Mouse (Mus musculus) left cerebral cortex, postnatal 4 days (tissue): Measurements from ENCODE around the gene Slco3a1. TPM values are rescaled to one million over a fixed set of nuclear protein-coding genes. Genes with fewer than 3 reads are reported as not detected.

Source experiments
- DNase-seq: peaks from one replicate; pipeline ENCODE4 v3.0.0-alpha.2; 2022
- intact Hi-C: fragments of 180-260 bp; cut with DNase I; formaldehyde crosslinking; loops from one replicate; pipeline ENCODE4 v1.15.1; 2025
- total RNA-seq, 2 experiments: library from RNA; stranded (reverse); gene quantifications; 2 replicates each; pipeline ENCODE4 v1.2.3; 2021

The Slco3a1 gene
- total RNA-seq, 2 experiments from 2014 or later, result 75.0 to 77.0 TPM

DNA sequence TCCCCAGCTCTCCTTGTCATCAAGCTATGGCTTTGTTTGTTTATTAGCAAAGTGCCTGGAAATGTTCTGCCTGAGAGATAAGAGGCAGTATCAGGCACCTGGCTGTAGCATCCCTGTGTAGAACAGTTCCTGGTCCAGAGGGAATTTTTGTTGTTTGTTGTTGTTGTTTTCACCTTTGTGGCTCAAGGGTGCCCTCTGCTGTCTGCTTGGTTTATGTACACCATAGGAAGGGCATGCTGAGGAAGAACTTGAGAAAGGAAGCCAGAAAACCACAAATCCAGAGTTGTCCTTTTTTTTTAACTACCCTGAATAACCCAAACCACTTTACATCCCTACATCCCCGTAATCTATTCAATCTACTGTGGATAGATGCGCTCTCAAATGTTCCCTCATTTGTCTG is 191.1 kb downstream of the Slco3a1 start:
- DNase-seq, result no peak
- intact Hi-C loops, result no loop called here

DNA sequence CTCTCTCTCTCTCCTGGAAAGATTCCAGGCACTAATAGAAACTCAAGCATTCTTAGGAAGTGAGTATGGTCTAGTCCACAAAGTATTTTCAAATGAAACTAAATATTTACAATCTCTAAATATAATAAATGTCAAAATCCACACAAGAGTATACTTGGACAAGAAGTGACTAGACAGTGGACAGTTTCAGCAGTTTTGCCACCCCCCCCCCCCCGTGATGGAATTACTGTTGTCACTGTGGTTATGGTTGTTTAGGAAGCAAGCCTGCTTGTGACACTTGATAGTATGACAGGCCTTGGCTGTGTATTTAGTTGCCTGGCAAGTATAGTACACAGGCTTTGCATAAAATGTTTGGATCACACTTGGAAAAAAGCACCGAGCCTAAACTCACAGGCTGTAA is 192.9 kb downstream of the Slco3a1 start:
- intact Hi-C loops, result no loop called here
- no peak for DNase-seq

DNA sequence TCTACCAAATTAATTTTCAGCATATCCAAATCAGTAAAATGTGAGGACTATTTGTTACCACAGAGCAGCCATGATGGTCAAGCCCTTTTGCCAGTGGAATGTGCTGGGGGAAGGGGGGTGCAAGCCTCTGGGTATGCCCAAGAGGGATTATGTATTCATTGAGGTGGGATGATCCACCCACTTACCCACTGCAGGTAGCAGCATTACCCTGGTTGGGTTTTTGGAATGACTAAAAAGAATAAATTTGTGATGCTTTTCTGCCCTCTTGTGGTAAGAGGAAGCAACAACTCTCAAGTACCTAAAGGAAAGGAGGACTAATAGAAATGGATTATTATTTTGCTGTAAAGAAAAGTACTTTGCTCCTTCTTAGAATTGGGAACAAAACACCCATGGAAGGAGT is 197.6 kb downstream of the Slco3a1 start:
- intact Hi-C loops, result loop anchor here (2.0 to 10.0 kb wide), 2 partner anchors 342 to 702 kb away; partner anchors contain the start of gene St8sia2
- no peak for DNase-seq

GRCm38 (mm10) chr7:74354527-74355256 is 199.9 kb downstream of the Slco3a1 start:
- no peak for DNase-seq
- intact Hi-C loops, result loop anchor here (10.0 kb wide), 1 partner anchor 340 kb away; the partner anchor contains the start of gene St8sia2

GRCm38 (mm10) chr7:74353707-74354468 is 200.7 kb downstream of the Slco3a1 start:
- no peak for DNase-seq
- intact Hi-C loops, result loop anchor here (10.0 kb wide), 1 partner anchor 339 kb away; the partner anchor contains the start of gene St8sia2

GRCm38 (mm10) chr7:74353240-74353639 is 201.3 kb downstream of the Slco3a1 start:
- DNase-seq, result no peak
- intact Hi-C loops, result loop anchor here (10.0 kb wide), 1 partner anchor 338 kb away; the partner anchor contains the start of gene St8sia2

- intact Hi-C loops, result no loop called here
- DNase-seq, result no peak
Observed at GRCm38 (mm10) chr7:74348318-74348890, 206.2 kb downstream of the Slco3a1 start.

GRCm38 (mm10) chr7:74347026-74347425 is 207.6 kb downstream of the Slco3a1 start:
- intact Hi-C loops, result no loop called here
- no peak for DNase-seq

- no peak for DNase-seq
- intact Hi-C loops, result no loop called here
Observed at GRCm38 (mm10) chr7:74346451-74346850, 208.1 kb downstream of the Slco3a1 start.

DNA sequence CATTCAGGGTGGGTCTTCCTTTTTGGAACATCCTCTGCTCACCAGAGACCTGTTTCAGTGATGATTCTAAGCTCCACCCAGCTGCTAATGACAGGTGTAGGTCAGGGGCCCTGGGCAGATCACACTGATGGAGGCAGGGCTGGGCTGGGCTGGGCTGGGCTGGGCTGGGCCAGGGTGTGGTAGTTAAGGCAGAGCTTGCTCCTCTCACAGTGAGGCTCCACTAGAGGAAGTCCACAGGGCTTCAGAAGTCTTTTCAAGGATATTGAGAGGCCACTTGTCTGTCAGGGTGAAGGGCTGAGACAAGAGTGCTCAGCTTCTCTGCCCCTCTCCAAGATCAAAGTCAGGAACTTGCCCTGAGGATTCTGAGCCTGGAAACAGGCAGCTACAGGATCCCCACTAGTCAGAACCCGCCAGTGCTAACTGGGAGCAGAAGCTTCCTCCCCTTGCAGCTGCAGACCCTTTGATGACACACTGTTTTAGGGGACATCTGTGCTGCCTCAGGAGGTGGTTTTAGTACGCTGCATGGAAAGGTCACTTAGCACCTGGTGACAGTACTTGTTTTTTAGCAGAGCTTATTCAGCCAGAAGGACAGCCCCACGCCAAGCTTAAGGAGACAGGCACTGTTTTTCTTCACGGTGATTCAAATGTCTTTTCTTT is 213.3 kb downstream of the Slco3a1 start:
- intact Hi-C loops, result no loop called here
- DNase-seq, result no peak

DNA sequence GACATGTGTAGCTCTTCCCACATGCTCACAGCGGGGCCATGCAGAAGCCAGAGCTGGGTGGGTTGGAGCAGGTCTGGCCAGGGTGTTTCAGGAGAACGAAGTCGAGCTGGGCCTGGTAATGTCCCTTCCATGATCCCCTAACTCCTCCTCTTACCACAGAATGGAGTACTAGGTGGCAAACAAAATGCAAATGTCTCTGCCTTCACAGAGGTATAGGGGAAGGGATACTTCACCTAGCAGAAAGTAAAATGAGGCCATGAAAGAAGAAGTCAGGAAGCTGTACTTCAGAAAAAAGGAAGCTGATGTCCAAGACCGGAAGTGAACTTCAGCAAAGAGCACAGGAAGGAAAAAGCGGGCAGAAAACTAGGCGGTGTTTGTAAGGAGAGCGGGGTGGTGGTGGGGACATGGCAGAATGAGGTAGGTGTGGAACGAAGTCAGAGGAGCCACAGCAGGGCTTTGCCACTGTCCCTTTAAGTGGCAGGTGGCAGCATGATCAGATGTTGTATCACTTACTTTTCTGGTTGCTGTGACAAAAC is 214.1 kb downstream of the Slco3a1 start:
- DNase-seq, result no peak
- intact Hi-C loops, result no loop called here

- intact Hi-C loops, result no loop called here
- DNase-seq, result peak; percentile 49
Observed at GRCm38 (mm10) chr7:74337677-74338420, 216.7 kb downstream of the Slco3a1 start.

DNA sequence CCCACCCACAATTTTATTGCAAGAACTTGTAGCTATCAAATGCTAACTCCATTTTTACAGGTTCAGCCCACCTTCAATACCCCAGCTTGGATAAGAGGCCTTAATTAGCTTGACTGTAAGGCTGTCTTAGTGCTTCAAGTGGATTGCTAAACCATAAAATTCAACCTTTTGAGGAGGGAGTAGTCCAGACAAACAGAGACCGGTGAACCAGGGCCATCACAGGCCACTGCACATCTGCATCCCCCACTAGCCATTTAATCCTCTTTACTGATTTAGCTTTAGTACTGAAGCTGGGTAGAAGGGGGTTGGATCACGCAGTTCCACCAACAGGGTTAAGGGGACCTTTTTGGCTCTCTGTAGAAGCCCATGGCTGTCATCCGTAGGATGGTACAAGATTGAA is 222.3 kb downstream of the Slco3a1 start:
- no peak for DNase-seq
- intact Hi-C loops, result no loop called here

DNA sequence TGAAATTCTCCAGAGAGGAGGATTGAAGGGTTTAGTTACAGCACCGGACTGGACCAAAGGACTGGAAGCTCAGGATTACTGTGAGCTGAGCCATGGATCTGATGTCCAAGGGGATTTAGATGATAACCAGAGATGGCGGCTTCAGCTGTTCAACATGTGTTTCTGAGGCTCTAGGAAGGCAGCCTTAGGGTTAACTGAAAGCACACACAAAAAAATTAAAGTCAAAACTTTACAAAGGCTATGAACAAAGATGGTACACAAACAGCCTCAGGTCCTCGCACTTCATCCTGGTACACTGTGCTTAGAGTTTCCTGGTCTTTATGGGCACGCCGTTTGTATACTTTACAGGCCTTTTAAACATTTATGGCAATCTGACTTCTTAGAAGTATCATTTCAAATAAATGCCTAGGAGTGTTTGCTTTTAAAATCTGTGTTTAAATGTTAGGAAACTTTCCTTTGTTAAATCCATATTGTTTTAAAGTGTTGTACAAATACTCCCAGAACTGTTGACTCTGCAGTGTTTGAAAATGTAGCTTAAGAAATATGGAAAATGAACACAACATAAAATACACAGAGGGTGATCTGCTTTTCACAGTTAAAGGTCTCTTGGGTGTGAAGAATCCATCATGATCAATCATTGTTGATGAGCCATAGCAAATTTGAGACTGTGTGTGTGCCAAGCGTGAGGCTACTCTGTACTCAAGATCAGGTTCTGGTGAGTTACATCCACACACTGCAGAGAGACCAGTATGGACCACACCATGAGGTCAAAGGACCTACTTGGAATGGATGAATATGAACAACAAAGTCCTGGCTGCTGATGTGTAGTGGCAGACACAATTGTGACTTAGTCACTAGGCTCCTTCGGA is 223.5 kb downstream of the Slco3a1 start:
- intact Hi-C loops, result no loop called here
- DNase-seq, result no peak

DNA sequence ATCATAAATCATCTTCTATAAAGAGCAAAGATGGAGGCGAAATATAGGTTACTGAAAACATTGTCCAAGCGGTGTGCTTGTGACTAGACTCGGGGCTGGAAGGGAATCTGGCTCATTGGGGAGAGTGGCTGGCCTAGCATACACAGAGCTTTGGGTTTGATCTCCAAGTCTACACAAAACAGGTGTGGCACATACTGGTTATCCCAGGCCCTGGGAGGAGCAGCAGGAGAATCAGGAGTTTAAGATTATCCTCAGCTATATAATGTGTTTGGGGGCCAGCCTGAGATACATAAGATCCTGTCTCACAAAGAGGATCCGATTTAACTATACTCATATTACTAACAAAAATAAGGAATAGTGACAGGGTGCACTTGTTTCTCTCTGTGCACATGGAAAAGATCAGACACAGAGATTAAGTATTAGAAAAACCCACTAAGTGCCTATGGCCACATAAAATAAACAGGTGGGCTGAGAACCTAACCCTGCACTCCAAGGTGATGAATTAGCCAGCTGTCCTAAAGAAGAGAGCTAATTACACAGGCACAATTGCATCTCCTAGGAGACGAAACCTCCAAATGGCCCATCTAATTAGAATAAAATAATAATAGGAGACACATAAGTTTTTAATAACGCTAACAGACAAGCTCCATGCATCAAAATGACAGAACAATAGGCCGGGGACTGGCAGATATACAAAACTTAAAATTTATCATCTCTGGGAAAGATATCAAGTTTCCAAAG is 224.3 kb downstream of the Slco3a1 start:
- intact Hi-C loops, result no loop called here
- no peak for DNase-seq

DNA sequence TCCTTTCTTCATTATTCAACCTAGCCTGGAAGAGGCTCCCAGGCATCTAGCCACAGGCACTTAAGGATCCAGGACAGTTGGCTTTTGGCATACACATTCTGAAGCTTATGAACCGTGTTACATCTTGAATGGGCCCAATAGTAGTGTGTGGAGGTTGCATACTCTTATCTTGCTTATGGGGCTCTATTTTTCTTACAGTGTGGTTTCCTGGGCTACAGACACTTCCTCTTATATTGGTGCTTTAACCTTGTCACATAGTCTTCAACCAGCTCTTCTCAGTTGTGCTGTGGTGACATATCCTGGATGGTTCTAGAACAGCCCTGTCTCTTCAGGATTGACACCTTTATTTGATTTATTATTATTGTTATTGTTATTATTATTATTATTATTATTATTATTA is 225.6 kb downstream of the Slco3a1 start:
- intact Hi-C loops, result no loop called here
- DNase-seq, result no peak

DNA sequence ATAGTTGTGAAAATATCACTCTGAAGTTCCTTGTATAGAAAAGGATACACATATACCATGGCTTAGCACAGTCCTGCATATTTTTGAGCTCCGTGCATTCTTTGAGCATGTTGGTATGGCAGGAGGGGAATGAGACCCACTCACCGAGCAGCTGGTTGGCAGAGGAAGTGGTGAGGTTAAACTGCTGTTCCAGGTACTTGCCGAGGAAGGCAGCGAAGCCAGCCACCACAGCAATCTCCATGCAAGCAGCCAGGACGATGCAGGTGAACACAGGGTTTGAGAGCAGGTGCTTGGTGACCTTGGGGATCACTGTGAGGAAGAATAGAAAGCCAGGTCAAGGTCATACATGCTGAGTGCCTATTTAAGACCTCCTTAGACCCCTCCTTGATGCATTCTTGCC is 226.9 kb downstream of the Slco3a1 start:
- intact Hi-C loops, result no loop called here

GRCm38 (mm10) chr7:74325052-74325451 is 229.5 kb downstream of the Slco3a1 start:
- no peak for DNase-seq
- intact Hi-C loops, result no loop called here

More for the DNA sequence above, 226.9 kb downstream of the Slco3a1 start:
- DNase-seq, result no peak
